Mouse (Mus musculus) hindbrain, postnatal 0 days (tissue): ENCODE measurements around the gene Aprt. TPM values are rescaled to one million over a fixed set of nuclear protein-coding genes. Genes with fewer than 3 reads are reported as not detected.

Source experiments
- ATAC-seq: fragments of 200-750 bp; cut with Nextera tagmentation; 2 replicates; pipeline ENCODE4 v1.8.0; 2017; ENCODE audit warnings: mild to moderate bottlenecking, moderate TSS enrichment, moderate library complexity
- DNase-seq: peaks from one replicate; pipeline ENCODE4 v3.0.0-alpha.2; 2015; ENCODE audit warnings: low spot score
- H3K27ac ChIP-seq: fragments of 300-500 bp; sonication (generic); 2 replicates; pipeline ENCODE4 v1.5.1; 2014; ENCODE audit warnings: mild to moderate bottlenecking
- H3K27me3 ChIP-seq: fragments of 300-500 bp; sonication (generic); 2 replicates; pipeline ENCODE4 v1.6.1; 2014; ENCODE audit warnings: low read length, mixed read lengths; ENCODE audit not compliant: insufficient read depth
- H3K36me3 ChIP-seq: fragments of 300-500 bp; sonication (generic); 2 replicates; pipeline ENCODE4 v1.6.1; 2014; ENCODE audit warnings: low read length, mixed read lengths; ENCODE audit not compliant: insufficient read depth
- H3K4me1 ChIP-seq: fragments of 300-500 bp; sonication (generic); 2 replicates; pipeline ENCODE4 v1.6.1; 2014; ENCODE audit warnings: antibody characterized with exemption, low read length, mixed read lengths; ENCODE audit not compliant: insufficient read depth
- H3K4me2 ChIP-seq: fragments of 300-500 bp; sonication (generic); 2 replicates; pipeline ENCODE4 v1.6.1; 2014; ENCODE audit warnings: low read depth, mild to moderate bottlenecking, low read length, moderate library complexity, mixed read lengths
- H3K4me3 ChIP-seq: fragments of 300-500 bp; sonication (generic); 2 replicates; pipeline ENCODE4 v1.5.1; 2014; ENCODE audit warnings: low read length
- H3K9ac ChIP-seq: fragments of 300-500 bp; sonication (generic); replicated peaks from 2 replicates; pipeline ENCODE4 v1.6.1; 2014; ENCODE audit warnings: mild to moderate bottlenecking, low read length, moderate library complexity, mixed read lengths
- H3K9me3 ChIP-seq: fragments of 300-500 bp; sonication (generic); 2 replicates; pipeline ENCODE4 v1.6.1; 2016; ENCODE audit warnings: low read length, mixed read lengths
- CTCF ChIP-seq: IDR thresholded peaks from 2 replicates; pipeline ENCODE4 v1.5.1; 2016; ENCODE audit warnings: antibody characterized with exemption, control low read depth, low read depth
- WGBS: fragments of 180-500 bp; shearing (Covaris S2); extraction: QIAGEN DNeasy Blood & Tissue Kit; methylation state at CpG from one replicate; pipeline ENCODE4 v1.1.7; 2014; 5-methylcytosine and 5-hydroxymethylcytosine counted together
- polyA plus RNA-seq: library from polyadenylated mRNA; unstranded; fragments of >200 nt; fragmentation: Nextera tagmentation; extraction: Ambion mirVana; gene quantifications from 2 replicates; pipeline ENCODE4 v1.2.1, GENCODE M21; 2015
- total RNA-seq: library from RNA; depleted of rRNA; stranded (reverse); fragments of >200 nt; gene quantifications from 2 replicates; pipeline ENCODE4 v1.2.3, GENCODE M21; 2014

Aprt gene
- total and polyA plus RNA-seq, 2 experiments from 2014 or later, result 113 to 189 TPM

DNA sequence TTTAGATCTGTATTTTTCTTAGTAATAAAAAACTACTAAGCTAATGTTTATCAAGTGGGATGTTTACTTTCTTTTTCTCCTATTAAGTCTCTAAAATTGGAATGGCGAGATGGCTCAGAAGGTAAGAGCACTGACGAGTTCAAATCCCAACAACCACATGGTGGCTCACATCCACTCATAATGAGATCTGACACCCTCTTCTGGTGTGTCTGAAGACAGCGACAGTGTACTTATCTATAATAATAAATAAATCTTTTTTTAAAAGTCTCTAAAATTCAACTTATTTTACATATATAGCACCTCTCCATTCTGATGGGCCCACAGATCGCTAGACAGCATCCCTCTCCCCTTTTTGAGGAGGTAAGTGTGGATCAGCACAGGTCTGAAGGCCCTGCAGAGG, 33.5 kb upstream of the Aprt start:
- ATAC-seq, result no peak
- Histone ChIP-seq H3K36me3 (0 out of 2 replicates have a peak, but pooled peaks cover 5% of the 10 kb centered on the region), H3K9me3 (no peaks in the 10 kb centered on the region), H3K27me3 (no peaks in the 10 kb centered on the region), H3K9ac (no peak overlapping the region), H3K4me1 (peaks cover 12% of the 10 kb centered on the region), H3K4me2 (peak overlapping the region; percentile 77), H3K4me3 (peak overlapping the region; percentile 73; the same call in 1 of the 2 replicates), H3K27ac (no peak overlapping the region)
- WGBS, result 45% methylated on average over 4 of the region's 4 CpGs
- no peak; the same call in 1 of the 2 replicates for TF ChIP-seq CTCF
- no peak for DNase-seq

DNA sequence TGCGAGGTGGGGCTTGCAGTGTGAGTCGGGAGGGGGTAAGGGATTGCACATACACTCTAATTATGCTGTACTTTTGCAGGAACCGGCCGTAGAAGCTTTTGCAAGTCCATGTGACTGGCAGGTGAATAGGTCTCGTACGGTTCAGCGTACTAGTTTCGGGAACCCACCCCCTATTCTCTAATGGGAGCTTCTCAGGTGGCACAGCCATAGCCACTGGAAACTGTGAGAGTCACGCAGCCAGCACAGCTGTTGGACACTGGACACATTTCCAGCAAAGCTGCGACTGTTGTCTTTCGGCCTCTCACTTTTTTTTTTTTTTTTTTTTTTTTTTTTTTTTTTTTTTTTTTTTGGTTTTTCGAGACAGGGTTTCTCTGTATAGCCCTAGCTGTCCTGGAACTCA, 30.1 kb upstream of the Aprt start:
- Histone ChIP-seq H3K4me1 (peaks cover 6% of the 10 kb centered on the region; the same call in 1 of the 2 replicates), H3K36me3 (no peaks in the 10 kb centered on the region), H3K27ac (no peak overlapping the region), H3K4me2 (no peak overlapping the region), H3K4me3 (no peak overlapping the region), H3K27me3 (no peaks in the 10 kb centered on the region), H3K9me3 (no peaks in the 10 kb centered on the region), H3K9ac (no peak overlapping the region)
- no peak for ATAC-seq
- 83% methylated on average over 11 of the region's 12 CpGs for WGBS
- no peak for DNase-seq
- no peak for TF ChIP-seq CTCF

DNA sequence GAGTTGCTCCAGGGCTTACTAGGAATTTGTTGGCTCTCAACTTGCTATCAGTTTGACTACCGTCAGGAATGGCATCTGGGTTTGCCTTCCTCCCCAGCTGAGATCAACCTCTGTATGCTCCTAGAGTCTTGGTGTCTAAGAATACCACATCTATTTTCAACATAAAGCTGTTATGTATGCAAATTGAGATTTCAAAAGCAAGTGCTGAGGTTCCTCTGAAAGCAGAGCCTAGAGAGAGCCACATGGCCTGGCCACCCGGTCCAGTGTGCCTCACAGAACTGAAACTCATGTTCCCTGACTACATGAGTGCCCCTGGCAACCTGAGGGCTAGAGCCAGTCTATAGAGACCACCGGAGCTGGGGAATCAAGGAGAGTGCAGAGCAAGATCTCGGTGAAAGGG, 28.7 kb upstream of the Aprt start:
- Histone ChIP-seq H3K4me1 (0 out of 2 replicates have a peak, but pooled peaks cover under 1% of the 10 kb centered on the region), H3K4me2 (no peak overlapping the region), H3K4me3 (no peak overlapping the region), H3K9me3 (no peaks in the 10 kb centered on the region), H3K9ac (no peak overlapping the region), H3K36me3 (no peaks in the 10 kb centered on the region), H3K27me3 (no peaks in the 10 kb centered on the region), H3K27ac (no peak overlapping the region)
- DNase-seq (no peak), ATAC-seq (no peak)
- WGBS, result 77% methylated on average over 4 of the region's 4 CpGs
- no peak for TF ChIP-seq CTCF

DNA sequence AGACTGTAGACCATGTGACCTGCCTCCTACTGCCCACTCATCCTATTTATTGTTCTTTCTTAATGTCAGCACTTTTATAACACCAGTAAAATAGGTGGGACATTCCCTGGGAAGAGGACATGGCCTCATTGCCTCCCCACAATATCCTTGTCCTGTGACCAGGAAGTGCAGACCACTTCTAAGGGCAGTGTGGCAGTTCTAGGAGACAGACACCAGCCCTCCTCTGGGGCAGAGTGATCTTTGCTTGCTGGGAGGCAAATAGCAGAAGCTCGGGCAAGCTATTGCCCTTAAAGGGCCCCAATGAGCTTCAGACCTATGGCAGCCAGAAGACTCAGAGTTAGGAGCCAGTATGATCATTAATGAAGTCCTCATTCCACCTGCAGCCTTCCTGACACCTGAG, 27.9 kb upstream of the Aprt start:
- Histone ChIP-seq H3K27ac (no peak overlapping the region), H3K27me3 (no peaks in the 10 kb centered on the region), H3K9me3 (no peaks in the 10 kb centered on the region), H3K4me2 (no peak overlapping the region), H3K36me3 (no peaks in the 10 kb centered on the region), H3K4me1 (no peaks in the 10 kb centered on the region), H3K4me3 (no peak overlapping the region), H3K9ac (no peak overlapping the region)
- no peak for DNase-seq
- ATAC-seq, result no peak
- TF ChIP-seq CTCF, result no peak
- WGBS, result 72% methylated on average over 1 of the region's 1 CpGs

DNA sequence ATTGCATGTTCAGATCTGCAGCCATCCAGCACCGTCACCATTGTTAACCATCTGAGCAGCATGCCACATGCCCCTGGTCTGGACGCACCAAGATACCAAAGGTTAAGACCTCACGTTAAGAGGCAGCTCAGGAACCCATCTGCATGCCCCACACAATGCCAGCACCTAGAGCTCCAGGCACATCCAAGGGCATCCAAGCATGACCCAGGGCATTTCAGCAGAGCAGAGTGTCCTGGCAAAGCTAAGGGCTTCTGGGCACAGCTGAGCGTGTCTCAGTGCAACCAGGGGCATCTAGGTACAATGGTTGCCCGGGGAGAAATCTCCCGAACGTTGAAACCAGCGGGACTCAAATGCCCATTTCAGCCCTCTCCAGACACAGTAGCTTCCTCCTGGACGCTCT, 24.0 kb upstream of the Aprt start:
- no peak for DNase-seq
- H3K27me3 ChIP-seq, result no peaks in the 10 kb centered on the region
- H3K36me3 ChIP-seq, result peaks cover 6% of the 10 kb centered on the region; the same call in 1 of the 2 replicates
- no peaks in the 10 kb centered on the region for H3K4me1 ChIP-seq
- no peak overlapping the region for H3K4me3 ChIP-seq
- 80% methylated on average over 9 of the region's 9 CpGs for WGBS
- H3K27ac ChIP-seq, result no peak overlapping the region
- ATAC-seq, result no peak
- no peaks in the 10 kb centered on the region for H3K9me3 ChIP-seq
- no peak overlapping the region for H3K9ac ChIP-seq
- H3K4me2 ChIP-seq, result no peak overlapping the region
- no peak for TF ChIP-seq CTCF

DNA sequence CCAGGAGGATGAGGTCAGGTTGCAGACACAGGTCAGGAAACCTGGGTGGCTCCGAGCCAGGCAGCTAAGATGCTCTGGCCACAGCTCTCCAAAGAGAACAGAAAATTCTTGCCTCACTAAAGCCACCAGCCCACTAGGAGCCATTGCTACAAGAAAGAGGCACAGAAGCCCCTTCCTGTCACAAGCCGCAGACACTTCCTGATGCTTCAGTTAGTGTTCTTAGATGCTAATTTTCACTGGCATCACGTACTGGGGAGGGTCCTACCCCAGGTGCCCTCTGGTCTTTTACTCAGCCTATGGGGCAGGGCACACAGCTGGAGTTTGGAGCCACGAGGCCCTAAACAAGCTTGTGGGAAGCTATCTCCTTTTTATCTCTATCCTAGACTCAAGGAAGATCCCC, 19.3 kb upstream of the Aprt start:
- Histone ChIP-seq H3K4me2 (no peak overlapping the region), H3K27me3 (no peaks in the 10 kb centered on the region), H3K9ac (no peak overlapping the region), H3K4me1 (peaks cover 8% of the 10 kb centered on the region; the same call in 1 of the 2 replicates), H3K27ac (no peak overlapping the region), H3K36me3 (peaks cover 6% of the 10 kb centered on the region; the same call in 1 of the 2 replicates), H3K9me3 (no peaks in the 10 kb centered on the region), H3K4me3 (no peak overlapping the region)
- 62% methylated on average over 4 of the region's 4 CpGs for WGBS
- no peak for DNase-seq
- TF ChIP-seq CTCF, result no peak
- ATAC-seq, result no peak

DNA sequence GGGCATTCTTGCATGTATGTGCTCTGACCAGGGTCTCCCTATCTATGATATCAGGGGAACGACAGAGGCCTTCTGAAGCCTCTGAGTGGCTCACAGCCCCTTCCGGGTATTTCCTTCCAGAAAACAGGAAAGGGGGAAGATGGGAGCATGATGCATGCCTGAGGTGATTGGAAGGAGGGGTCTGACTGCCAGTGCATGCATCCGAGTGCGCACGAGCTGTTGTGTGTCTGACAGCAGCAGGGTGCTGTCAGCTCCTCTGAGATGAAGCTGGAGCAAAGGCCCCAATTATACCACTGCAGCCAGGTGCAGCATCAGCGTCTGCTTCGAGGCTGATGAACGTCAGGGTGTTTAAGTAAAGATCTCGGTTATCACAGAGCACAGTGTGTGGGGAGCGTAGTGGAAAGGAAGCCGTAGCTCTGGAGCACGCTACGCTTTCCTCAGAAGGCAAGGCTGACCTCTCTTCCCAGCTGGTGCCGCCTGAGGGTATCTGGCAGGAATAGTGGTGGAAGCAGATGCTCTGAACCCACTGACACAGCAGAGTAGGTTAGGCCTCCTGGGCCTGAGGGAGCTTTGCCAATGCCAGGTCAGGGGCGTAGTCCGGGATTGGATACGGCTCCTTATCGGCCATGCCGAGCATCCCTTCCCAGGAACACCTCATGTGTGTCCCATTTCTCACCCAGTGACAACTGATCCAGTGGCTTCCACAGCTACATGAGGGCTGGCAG, 17.2 kb upstream of the Aprt start:
- ATAC-seq (peak; percentile 65), DNase-seq (peak; percentile 58)
- peaks cover 8% of the 10 kb centered on the region; the same call in 1 of the 2 replicates for H3K4me1 ChIP-seq
- no peaks in the 10 kb centered on the region for H3K9me3 ChIP-seq
- H3K9ac ChIP-seq, result no peak overlapping the region
- H3K27ac ChIP-seq, result peak overlapping the region; percentile 75
- H3K4me2 ChIP-seq, result no peak overlapping the region
- no peak overlapping the region for H3K4me3 ChIP-seq
- WGBS, result 50% methylated on average over 19 of the region's 19 CpGs
- peaks cover 5% of the 10 kb centered on the region; the same call in 1 of the 2 replicates for H3K36me3 ChIP-seq
- TF ChIP-seq CTCF, result no peak
- H3K27me3 ChIP-seq, result no peaks in the 10 kb centered on the region
